Mouse (Mus musculus) stomach, embryonic 15.5 days (tissue): ENCODE results near the gene Tpi1. TPM values are rescaled to one million over a fixed set of nuclear protein-coding genes. Genes with fewer than 3 reads are reported as not detected.
A peak's percentile ranks its signal among the peaks of the same experiment; 100 is the strongest.
"Not testable (repeated sequence)": the region's sequence is repeated elsewhere in the genome, so short reads cannot be mapped to it uniquely, and the experiment has no call there.

Experiments
- ATAC-seq: fragments of 200-750 bp; cut with Nextera tagmentation; 2 replicates; pipeline ENCODE4 v1.8.0; 2017; ENCODE audit warnings: low read depth, moderate number of reproducible peaks, moderate TSS enrichment; ENCODE audit not compliant: insufficient read depth, low FRiP score
- H3K27ac ChIP-seq: fragments of 300-500 bp; sonication (generic); 2 replicates; pipeline ENCODE4 v1.5.1; 2015; ENCODE audit warnings: mild to moderate bottlenecking, inconsistent platforms
- H3K27me3 ChIP-seq: fragments of 300-500 bp; sonication (generic); replicated peaks from 2 replicates; pipeline ENCODE4 v1.6.1; 2015; ENCODE audit warnings: inconsistent platforms
- H3K36me3 ChIP-seq: fragments of 300-500 bp; sonication (generic); 2 replicates; pipeline ENCODE4 v1.6.1; 2015; ENCODE audit warnings: inconsistent platforms
- H3K4me1 ChIP-seq: fragments of 300-500 bp; sonication (generic); 2 replicates; pipeline ENCODE4 v1.6.1; 2015; ENCODE audit warnings: inconsistent platforms
- H3K4me2 ChIP-seq: fragments of 300-500 bp; sonication (generic); 2 replicates; pipeline ENCODE4 v1.6.1; 2015; ENCODE audit warnings: mild to moderate bottlenecking, inconsistent platforms
- H3K4me3 ChIP-seq: fragments of 300-500 bp; sonication (generic); replicated peaks from 2 replicates; pipeline ENCODE4 v1.5.1; 2015; ENCODE audit warnings: inconsistent platforms
- H3K9ac ChIP-seq: fragments of 300-500 bp; sonication (generic); 2 replicates; pipeline ENCODE4 v1.6.1; 2015; ENCODE audit warnings: inconsistent platforms
- H3K9me3 ChIP-seq: fragments of 300-500 bp; sonication (generic); 2 replicates; pipeline ENCODE4 v1.6.1; 2016; ENCODE audit warnings: inconsistent platforms
- WGBS: fragments of 180-500 bp; shearing (Covaris S2); methylation state at CpG from one replicate; pipeline ENCODE4 v1.1.7; 2015; 5-methylcytosine and 5-hydroxymethylcytosine counted together
- polyA plus RNA-seq: library from polyadenylated mRNA; unstranded; fragments of >200 nt; fragmentation: Nextera tagmentation; extraction: Ambion mirVana; gene quantifications from 2 replicates; pipeline ENCODE4 v1.2.1, GENCODE M21; 2015

Gene Tpi1
- polyA plus RNA-seq, 1 experiment from 2014 or later = 914 TPM

DNA sequence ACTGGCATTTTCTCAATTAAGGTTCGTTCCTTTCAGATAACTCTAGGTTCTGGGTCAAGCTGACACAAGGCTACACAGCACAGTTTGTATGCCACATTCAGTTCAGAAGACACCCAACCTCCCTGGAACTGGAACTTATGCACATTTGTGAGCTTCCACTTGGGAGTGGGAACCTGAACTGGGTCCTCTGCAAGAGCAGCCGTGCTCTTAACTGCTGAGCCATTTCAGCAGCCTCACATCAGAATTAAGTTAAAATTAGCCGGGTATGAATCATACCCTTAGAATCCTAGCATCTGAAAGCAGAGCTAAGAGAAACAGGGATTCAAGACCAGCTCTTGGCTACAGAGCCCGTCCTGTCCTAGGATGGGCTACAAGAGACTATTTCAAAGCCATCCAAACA is 6.7 kb downstream of the Tpi1 start:
- H3K4me3 ChIP-seq = no peak overlapping the region
- no peaks in the 10 kb centered on the region for H3K27me3 ChIP-seq
- no peaks in the 10 kb centered on the region for H3K9me3 ChIP-seq
- no peak overlapping the region for H3K27ac ChIP-seq
- peaks cover 39% of the 10 kb centered on the region for H3K4me1 ChIP-seq
- no peak overlapping the region for H3K4me2 ChIP-seq
- H3K9ac ChIP-seq = no peak overlapping the region
- 79% methylated on average over 4 of the region's 4 CpGs for WGBS
- ATAC-seq = no peak
- peaks cover 16% of the 10 kb centered on the region for H3K36me3 ChIP-seq

DNA sequence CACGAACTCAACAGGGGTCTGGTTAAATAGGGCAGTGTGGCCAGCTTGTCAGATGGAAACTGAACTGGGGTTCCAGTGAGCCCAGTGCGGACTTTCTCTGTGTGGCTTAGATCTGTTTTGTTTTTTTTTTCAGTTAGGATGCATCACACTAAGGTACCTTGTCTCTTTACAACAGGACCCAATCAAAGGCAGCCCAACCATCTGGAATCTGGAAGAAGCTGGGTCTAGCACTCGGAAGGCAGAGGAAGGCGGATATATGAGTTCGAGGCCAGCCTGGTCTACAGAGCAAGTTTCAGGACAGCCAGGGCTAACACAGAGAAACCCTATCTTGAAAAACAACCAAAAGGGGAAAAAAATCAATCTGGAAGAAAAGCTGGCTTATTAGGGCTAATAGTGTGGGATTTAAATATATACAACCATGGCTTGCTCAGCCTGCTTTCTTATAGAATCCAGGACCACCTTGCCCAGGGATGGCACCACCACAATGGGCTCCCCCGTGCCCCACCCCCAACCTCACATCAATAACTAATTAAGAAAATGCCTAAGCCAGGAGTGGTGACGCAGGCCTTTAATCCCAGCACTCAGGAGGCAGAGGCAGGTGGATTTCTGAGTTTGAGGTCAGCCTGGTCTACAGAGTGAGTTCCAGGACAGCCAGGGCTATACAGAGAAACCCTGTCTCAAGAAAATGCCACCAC is 7.5 kb downstream of the Tpi1 start:
- peak overlapping the region; percentile 50 for H3K4me3 ChIP-seq
- H3K4me1 ChIP-seq = peaks cover 31% of the 10 kb centered on the region
- no peaks in the 10 kb centered on the region for H3K9me3 ChIP-seq
- WGBS = 79% methylated on average over 7 of the region's 7 CpGs
- no peaks in the 10 kb centered on the region for H3K27me3 ChIP-seq
- peaks cover 8% of the 10 kb centered on the region for H3K36me3 ChIP-seq
- peak overlapping the region; percentile 89 for H3K4me2 ChIP-seq
- peak overlapping the region; percentile 96 for H3K27ac ChIP-seq
- H3K9ac ChIP-seq = no peak overlapping the region
- no peak for ATAC-seq

DNA sequence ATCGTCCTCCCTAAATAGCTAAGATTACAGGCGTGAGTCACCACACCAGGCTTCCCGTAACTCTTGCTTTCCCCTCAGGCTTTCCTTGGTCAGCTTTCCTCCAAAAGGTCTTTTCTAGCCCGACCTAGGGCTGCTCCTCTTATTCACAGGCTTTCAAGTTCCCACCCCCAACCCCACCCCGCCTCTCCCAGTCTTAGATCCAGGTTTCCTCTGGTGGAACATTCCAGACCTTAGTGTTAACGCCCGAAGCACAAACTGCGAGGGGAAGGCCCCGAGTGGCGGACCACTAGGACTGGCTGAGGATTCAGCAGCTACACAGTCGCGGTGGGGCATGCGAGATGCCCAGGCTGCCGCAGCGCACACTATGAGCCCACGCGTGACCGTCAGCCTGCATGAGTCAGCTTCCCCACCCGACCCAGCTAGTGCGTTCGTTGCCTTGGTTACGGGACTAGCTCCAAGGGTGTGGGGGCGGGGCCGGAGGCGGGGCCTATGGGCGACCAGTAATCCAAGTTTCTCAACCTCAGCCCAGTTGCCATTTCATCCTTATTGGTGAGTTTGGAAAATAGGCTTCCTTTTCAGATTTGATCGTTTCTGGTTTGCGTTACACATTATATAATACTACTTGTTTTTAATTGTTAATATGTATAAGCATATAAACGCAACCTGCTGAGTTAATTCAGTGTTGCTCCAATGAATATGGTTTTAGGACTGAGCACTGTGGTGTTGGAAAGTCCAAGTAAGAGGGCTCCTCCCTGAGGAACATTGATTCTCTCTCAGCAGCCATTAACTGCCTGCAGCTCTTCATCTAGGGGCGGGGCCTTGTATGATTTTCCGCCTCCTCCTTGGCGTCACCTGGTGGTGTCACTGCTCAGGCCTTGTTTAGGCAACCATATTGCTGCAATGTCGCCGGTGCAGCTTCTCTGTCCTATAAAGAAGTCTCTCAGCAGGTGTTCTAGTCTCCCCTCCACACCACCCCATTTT is 8.5 kb downstream of the Tpi1 start:
- 2% methylated on average over 34 of the region's 34 CpGs for WGBS
- peak overlapping the region; percentile 50 for H3K4me3 ChIP-seq
- ATAC-seq = peak; percentile 83
- H3K9me3 ChIP-seq = no peaks in the 10 kb centered on the region
- peak overlapping the region; percentile 89 for H3K4me2 ChIP-seq
- peaks cover 28% of the 10 kb centered on the region for H3K4me1 ChIP-seq
- H3K27me3 ChIP-seq = no peaks in the 10 kb centered on the region
- H3K9ac ChIP-seq = 0 out of 2 replicates have a peak overlapping the region, but pooled peaks have one; percentile 4
- peak overlapping the region; percentile 96 for H3K27ac ChIP-seq
- H3K36me3 ChIP-seq = peaks cover 4% of the 10 kb centered on the region; the same call in 1 of the 2 replicates

DNA sequence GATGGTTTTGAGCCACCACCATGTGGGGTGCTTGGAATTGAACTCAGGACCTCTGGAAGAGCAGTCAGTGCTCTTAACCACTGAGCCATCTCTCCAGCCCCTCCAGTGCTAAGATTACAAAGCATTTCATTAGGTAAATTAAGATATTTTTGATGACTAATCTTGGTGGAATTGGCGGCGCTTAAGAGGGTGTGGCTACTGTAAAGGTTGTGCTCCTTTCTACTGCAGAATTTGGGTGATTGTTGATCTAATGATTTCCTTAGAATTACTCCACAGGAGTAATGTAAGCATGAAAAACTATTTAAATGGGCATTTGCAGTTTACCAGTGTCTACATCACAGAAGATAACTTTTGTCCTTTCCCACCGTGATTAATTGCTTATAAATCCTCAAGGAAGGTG is 9.8 kb downstream of the Tpi1 start:
- Histone ChIP-seq H3K9me3 (no peaks in the 10 kb centered on the region), H3K4me3 (no peak overlapping the region), H3K27ac (no peak overlapping the region)

DNA sequence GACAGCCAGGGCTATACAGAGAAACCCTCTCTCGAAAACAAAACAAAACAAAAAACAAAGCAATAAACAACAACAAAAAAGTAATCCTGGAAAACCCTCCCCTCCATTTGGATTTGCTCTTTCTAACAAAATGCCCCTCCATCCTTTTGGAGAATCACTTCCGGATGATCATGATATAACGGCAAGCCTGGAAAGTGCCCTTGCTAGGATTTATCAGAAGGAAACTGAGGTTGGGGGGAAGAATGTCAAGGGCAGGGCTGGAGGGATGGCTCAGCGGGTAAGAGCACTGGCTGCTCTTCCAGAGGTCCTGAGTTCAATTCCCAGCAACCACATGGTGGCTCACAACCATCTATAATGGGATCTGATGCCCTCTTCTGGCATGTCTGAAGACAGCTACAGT is 10.4 kb downstream of the Tpi1 start:
- not testable (repeated sequence) for H3K27me3 ChIP-seq, H3K36me3 ChIP-seq, H3K9me3 ChIP-seq, H3K27ac ChIP-seq, H3K9ac ChIP-seq, ATAC-seq, H3K4me2 ChIP-seq, H3K4me3 ChIP-seq
- 93% methylated on average over 4 of the region's 4 CpGs for WGBS
- H3K4me1 ChIP-seq = peaks cover 14% of the 10 kb centered on the region

More for the DNA sequence above, 9.8 kb downstream of the Tpi1 start:
- no peak overlapping the region for H3K4me2 ChIP-seq
- H3K36me3 ChIP-seq = no peaks in the 10 kb centered on the region
- peaks cover 15% of the 10 kb centered on the region for H3K4me1 ChIP-seq
- 82% methylated on average over 3 of the region's 3 CpGs for WGBS
- no peak for ATAC-seq
- no peak overlapping the region for H3K9ac ChIP-seq
- no peaks in the 10 kb centered on the region for H3K27me3 ChIP-seq

DNA sequence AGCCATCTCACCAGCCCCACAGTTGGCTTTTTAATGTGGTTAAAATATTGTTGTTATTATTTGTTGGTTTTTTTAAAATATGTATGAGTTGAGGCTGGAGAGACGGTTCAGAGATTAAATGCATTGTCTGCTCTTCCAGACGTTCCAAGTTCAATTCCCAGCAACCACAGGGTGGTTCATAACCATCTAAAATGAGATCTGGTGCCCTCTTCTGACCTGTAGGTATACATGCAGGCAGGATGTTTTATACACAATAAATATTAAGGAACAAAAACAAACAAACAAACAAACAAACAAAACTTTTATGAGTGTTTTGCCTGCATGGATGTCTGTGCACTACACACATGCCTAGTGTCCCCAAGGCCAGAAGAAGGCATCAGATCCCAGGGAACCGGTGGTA is 11.0 kb downstream of the Tpi1 start:
- no peak overlapping the region for H3K4me3 ChIP-seq
- no peak overlapping the region for H3K27ac ChIP-seq
- H3K4me2 ChIP-seq = no peak overlapping the region
- no peak for ATAC-seq
- 82% methylated on average over 3 of the region's 3 CpGs for WGBS
- H3K4me1 ChIP-seq = peaks cover 12% of the 10 kb centered on the region
- H3K27me3 ChIP-seq = no peaks in the 10 kb centered on the region
- H3K36me3 ChIP-seq = no peaks in the 10 kb centered on the region
- H3K9ac ChIP-seq = no peak overlapping the region
- no peaks in the 10 kb centered on the region for H3K9me3 ChIP-seq

DNA sequence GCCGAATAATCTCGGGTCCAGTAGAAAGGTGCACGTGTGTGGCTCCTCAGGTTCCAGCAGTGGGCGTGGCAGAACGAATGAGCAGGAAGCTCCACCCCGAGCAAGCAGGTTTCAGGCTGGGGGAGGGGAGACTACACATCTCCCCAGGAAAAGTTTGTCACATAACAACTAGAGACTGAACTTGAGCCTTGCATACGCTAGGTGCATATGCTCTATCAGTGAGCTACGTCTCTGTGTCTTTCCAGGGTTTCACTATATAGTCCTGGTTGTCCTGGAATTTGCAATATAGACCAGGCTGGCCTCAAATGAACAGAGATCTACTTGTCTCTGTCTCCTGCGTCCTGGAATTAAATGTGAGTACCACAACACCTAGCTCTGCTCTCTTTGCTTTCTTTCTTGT is 11.7 kb downstream of the Tpi1 start:
- not testable (repeated sequence) for H3K9me3 ChIP-seq, ATAC-seq, H3K27ac ChIP-seq, H3K36me3 ChIP-seq, H3K4me1 ChIP-seq, H3K9ac ChIP-seq, H3K27me3 ChIP-seq
- peak overlapping the region; percentile 21 for H3K4me3 ChIP-seq
- WGBS = 16% methylated on average over 6 of the region's 9 CpGs
- 0 out of 2 replicates have a peak overlapping the region, but pooled peaks have one; percentile 30 for H3K4me2 ChIP-seq

DNA sequence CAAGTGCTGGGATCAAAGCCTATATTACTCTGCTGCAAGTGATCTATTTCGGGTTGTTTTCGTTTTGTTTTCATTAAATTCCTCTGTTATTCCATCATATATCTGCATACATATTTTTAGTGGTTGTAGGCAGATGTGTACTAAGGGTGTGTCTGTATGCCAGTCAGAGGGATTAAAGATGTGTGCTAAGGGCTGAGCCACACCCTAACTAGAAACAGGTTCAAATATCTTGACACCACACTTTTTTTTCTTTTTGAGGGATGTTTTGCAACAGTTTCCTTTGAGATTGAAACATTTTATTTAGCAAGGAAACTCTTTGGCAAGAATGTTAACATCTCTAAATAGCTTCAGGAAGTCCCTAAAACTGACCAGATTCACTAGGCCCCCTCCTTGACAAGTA is 17.9 kb downstream of the Tpi1 start:
- Histone ChIP-seq H3K9me3 (no peaks in the 10 kb centered on the region), H3K4me2 (no peak overlapping the region), H3K27ac (peak overlapping the region; percentile 59; the same call in 1 of the 2 replicates), H3K36me3 (no peaks in the 10 kb centered on the region), H3K27me3 (no peaks in the 10 kb centered on the region), H3K9ac (no peak overlapping the region), H3K4me3 (no peak overlapping the region), H3K4me1 (no peaks in the 10 kb centered on the region)
- WGBS = 68% methylated on average over 2 of the region's 2 CpGs
- ATAC-seq = no peak

DNA sequence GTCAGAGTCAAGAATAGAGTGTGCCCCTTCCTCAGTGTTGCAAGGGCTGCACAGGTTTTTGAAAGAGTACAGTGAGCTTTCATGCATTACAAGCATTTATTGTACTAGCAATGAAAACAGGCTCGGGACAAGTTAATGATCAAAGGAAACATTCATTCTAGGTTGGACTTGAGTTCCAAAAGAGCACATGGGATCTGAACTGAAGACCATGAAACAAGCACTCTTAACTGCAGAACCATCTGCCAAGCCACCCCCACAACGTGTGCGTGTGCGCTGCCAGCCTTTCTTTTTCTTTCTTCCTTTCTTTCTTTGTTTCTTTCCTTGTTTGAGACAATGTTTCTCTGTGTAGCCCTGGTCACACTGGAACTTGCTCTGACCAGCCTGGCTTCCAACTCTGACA is 18.3 kb downstream of the Tpi1 start:
- Histone ChIP-seq H3K36me3 (no peaks in the 10 kb centered on the region), H3K27me3 (no peaks in the 10 kb centered on the region), H3K4me3 (no peak overlapping the region), H3K4me2 (no peak overlapping the region), H3K9me3 (no peaks in the 10 kb centered on the region), H3K27ac (peak overlapping the region; percentile 59; the same call in 1 of the 2 replicates), H3K9ac (no peak overlapping the region), H3K4me1 (no peaks in the 10 kb centered on the region)
- WGBS = 75% methylated on average over 4 of the region's 4 CpGs
- ATAC-seq = no peak

DNA sequence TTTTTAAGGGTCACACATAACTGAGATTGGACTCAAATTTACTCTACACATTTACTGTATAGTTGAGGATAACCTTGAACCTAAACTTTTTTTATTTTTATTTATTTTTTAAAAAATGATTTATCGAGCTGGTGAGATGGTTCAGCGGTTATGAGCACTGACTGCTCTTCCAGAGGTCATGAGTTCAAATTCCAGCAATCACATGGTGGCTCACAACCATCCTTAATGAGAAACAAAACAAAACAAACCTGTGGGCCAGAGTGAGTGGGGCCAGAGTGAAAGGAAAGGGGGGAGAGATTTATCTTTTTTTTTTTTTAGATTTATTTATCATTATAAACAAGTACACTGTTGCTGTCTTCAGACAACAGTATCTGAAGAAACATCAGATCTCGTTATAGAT is 22.2 kb downstream of the Tpi1 start:
- no peak overlapping the region for H3K4me3 ChIP-seq
- 84% methylated on average over 3 of the region's 3 CpGs for WGBS
- no peak for ATAC-seq
- no peaks in the 10 kb centered on the region for H3K4me1 ChIP-seq
- H3K9ac ChIP-seq = no peak overlapping the region
- H3K4me2 ChIP-seq = no peak overlapping the region
- no peaks in the 10 kb centered on the region for H3K27me3 ChIP-seq
- H3K27ac ChIP-seq = no peak overlapping the region
- H3K36me3 ChIP-seq = no peaks in the 10 kb centered on the region
- no peaks in the 10 kb centered on the region for H3K9me3 ChIP-seq

DNA sequence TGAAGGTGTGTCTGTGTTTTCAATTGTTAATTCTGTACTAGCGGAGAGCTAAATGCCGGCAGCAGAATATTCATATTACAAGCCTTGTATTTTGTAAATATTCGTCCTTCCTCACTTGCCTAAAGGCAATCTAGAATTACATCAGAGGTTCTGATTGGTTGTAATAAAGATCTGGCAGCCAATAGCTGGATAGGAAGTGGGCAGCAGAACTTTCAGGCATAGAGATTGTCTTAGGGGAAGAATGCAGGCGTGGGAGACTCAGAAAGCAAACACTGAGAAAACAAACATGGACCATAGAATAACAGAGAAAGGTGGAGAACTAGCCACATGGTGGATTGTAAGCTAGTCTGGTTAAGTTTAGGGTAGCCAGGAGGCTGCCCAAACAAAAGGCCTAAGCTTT is 24.0 kb downstream of the Tpi1 start:
- WGBS = 50% methylated on average over 4 of the region's 4 CpGs
- H3K4me2 ChIP-seq = no peak overlapping the region
- no peaks in the 10 kb centered on the region for H3K9me3 ChIP-seq
- no peak overlapping the region for H3K27ac ChIP-seq
- no peak overlapping the region for H3K9ac ChIP-seq
- no peaks in the 10 kb centered on the region for H3K4me1 ChIP-seq
- H3K4me3 ChIP-seq = no peak overlapping the region
- ATAC-seq = no peak
- H3K27me3 ChIP-seq = no peaks in the 10 kb centered on the region
- no peaks in the 10 kb centered on the region for H3K36me3 ChIP-seq

DNA sequence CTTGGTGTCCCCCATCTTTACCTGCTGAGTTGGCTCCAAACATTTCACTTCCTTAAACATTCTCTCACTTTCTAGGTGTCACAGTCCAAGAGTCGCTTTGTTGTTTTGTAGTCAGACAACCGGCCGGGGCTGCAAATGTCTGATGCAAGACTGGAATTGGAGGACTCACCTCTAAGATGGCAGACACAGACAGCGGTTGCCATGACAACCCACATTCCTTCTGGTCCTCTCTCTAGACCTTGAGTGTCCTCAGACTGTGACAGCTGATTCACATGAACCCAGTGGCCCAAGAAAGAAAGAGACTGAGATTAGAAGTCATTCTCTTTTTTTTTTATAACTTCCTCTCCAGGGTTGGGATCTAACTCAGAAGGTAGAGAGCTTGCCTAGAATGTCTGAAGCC is 24.6 kb downstream of the Tpi1 start:
- Histone ChIP-seq H3K36me3 (no peaks in the 10 kb centered on the region), H3K27me3 (no peaks in the 10 kb centered on the region), H3K4me3 (no peak overlapping the region), H3K9me3 (no peaks in the 10 kb centered on the region), H3K4me2 (no peak overlapping the region), H3K9ac (no peak overlapping the region), H3K4me1 (no peaks in the 10 kb centered on the region), H3K27ac (no peak overlapping the region)
- WGBS = 83% methylated on average over 4 of the region's 4 CpGs
- ATAC-seq = no peak
